Mouse (Mus musculus) cortical plate, adult 2 months (tissue): ENCODE measurements around the gene Xbp1. TPM values are rescaled to one million over a fixed set of nuclear protein-coding genes. Genes with fewer than 3 reads are reported as not detected.

Experiments
- H3K27ac ChIP-seq: fragments of 200-500 bp; 2 replicates; pipeline ENCODE4 v1.5.1; 2012; ENCODE audit warnings: low read length, control low read depth, inconsistent platforms; ENCODE audit not compliant: insufficient read depth
- H3K4me1 ChIP-seq: fragments of 200-500 bp; 2 replicates; pipeline ENCODE4 v1.6.1; 2011; ENCODE audit warnings: low read length; ENCODE audit not compliant: control insufficient read depth, insufficient read depth
- H3K4me3 ChIP-seq: fragments of 200-500 bp; 2 replicates; pipeline ENCODE4 v1.5.1; 2011; ENCODE audit warnings: mild to moderate bottlenecking, low read length, control low read depth; ENCODE audit not compliant: insufficient read depth
- CTCF ChIP-seq: fragments of 200-500 bp; IDR thresholded peaks from 2 replicates; pipeline ENCODE4 v1.5.1; 2011; ENCODE audit warnings: mild to moderate bottlenecking, control low read depth, low read length; ENCODE audit not compliant: insufficient read depth; ENCODE audit errors: extremely low read depth
- POLR2A ChIP-seq: fragments of 200-500 bp; IDR thresholded peaks from 2 replicates; pipeline ENCODE4 v1.6.1; 2011; ENCODE audit warnings: mild to moderate bottlenecking, low read length, control low read depth; ENCODE audit not compliant: insufficient read depth; ENCODE audit errors: extremely low read depth
- polyA plus RNA-seq: library from polyadenylated mRNA; depleted of rRNA; stranded (reverse); fragments of >200 nt; gene quantifications from 2 replicates; pipeline ENCODE4 v1.2.3, GENCODE M21; 2012; rRNA removed

Xbp1 gene
- polyA plus RNA-seq, 1 experiment, result 72.8 TPM

DNA sequence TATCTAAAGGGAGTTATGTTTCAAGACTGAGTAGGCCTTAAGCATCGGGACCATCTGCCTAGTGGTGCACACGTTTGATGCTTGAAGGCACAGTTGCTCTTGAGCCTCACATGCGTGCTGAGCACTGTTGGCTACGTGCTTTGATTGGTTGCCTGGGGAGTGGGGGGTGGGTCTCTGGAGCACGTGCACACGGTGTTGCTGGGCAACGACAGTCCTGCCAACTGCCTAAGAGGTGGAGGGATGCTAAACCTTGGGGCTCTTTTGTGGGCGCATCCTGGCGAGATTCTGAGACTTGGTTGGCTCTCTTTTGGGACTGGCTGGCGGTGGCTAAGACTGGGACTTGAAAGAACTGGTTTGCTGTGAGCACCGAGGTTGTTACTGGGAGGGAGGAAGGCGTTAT is 49.0 kb downstream of the Xbp1 start, which contains the start of gene Ankrd36:
Gene Ankrd36 (plus strand): TSS at position 211 of the 400 bp plus-strand sequence.
- no peak within 1 kb of the TSS for H3K4me3 ChIP-seq
- H3K27ac ChIP-seq, result no peak within 1 kb of the TSS
- no peaks in the 10 kb centered on the region for H3K4me1 ChIP-seq
- TF ChIP-seq POLR2A, result no peak
- TF ChIP-seq CTCF, result no peak

DNA sequence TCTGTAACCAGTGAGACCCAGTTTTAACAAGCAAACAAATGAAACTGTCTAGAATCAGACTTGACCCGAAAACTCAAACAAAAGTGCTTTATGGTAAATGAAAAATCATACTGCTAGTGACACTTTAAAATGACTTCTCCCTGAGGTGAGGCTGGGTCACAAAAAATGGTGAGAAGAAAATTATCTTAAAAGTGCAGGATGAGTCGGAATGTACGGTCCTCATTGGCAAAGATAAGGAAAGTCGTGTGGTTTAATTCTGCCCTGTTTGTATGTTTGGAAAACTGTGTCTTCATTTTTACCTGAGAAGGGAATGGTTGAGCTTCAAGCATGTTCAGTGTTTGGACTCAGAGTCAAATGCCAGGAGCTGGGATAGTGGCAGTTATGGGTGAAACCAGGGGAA is 51.4 kb downstream of the Xbp1 start:
- no peak overlapping the region for H3K4me3 ChIP-seq

DNA sequence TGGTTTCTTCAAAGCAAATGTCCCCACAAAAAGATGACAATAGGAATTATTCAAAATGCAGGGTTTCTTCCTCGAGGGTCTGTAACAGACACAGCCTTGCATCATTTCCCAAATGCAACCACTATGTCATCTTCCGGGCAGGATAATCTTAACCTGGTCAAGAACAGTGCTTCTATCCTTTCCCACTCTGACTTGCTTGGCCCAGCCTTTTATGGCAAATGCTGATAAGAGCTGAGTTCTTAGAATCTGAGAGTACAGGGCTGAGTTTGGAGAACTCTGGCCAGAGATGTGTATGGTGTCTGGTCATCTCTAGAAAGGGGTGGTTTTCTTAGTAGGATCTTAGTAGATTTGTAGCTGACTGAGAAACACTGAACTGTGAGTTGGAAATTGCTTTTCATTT is 53.4 kb downstream of the Xbp1 start:
- Histone ChIP-seq H3K27ac (no peak overlapping the region), H3K4me1 (no peaks in the 10 kb centered on the region), H3K4me3 (no peak overlapping the region)
- TF ChIP-seq CTCF (no peak), POLR2A (no peak)

More for the DNA sequence above, 51.4 kb downstream of the Xbp1 start:
- Histone ChIP-seq H3K4me1 (no peaks in the 10 kb centered on the region), H3K27ac (no peak overlapping the region)
- TF ChIP-seq POLR2A (no peak), CTCF (no peak)

DNA sequence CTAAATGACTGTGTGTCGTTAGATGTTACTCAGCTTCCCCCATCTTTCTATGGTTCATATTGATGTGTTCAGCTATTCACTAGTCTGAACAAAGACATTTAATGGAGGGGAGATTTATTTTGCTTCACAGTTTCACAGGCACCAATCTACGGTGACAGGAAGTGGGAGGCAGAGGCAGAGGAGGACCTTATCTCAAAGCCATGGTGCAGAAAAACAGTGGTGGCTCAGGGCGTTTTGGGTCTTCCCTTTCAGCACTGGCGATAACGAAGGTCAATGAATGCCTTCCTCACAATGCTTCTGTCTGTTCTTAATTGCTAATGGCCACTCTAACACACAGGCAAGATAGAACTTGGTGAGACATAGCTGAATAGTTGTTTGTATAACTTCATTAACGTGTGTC is 54.6 kb downstream of the Xbp1 start:
- Histone ChIP-seq H3K27ac (no peak overlapping the region), H3K4me1 (no peaks in the 10 kb centered on the region), H3K4me3 (no peak overlapping the region)
- no peak for TF ChIP-seq POLR2A
- no peak for TF ChIP-seq CTCF

Other genes starting within 250 kb of the Xbp1 start
- gene Znrf3, start 75.8 kb upstream of the Xbp1 start, polyA plus RNA-seq, result 5.9 and 6.0 TPM in 2 replicates
- gene Ccdc117, start 21.5 kb downstream of the Xbp1 start, polyA plus RNA-seq, result 9.5 and 9.9 TPM in 2 replicates
- gene Ankrd36, start 49.0 kb downstream of the Xbp1 start, polyA plus RNA-seq, result not detected in 2 replicates
- 96.6 and 109 TPM in 2 replicates for gene Mrps24, start 195.0 kb downstream of the Xbp1 start, polyA plus RNA-seq
- gene Urgcp, start 241.7 kb downstream of the Xbp1 start, polyA plus RNA-seq, result 33.0 and 35.1 TPM in 2 replicates